Mouse (Mus musculus) cortical plate, adult 2 months (tissue): ENCODE data around the gene Gm21961. TPM values are rescaled to one million over a fixed set of nuclear protein-coding genes. Genes with fewer than 3 reads are reported as not detected.
"Not testable (repeated sequence)": the region's sequence is repeated elsewhere in the genome, so short reads cannot be mapped to it uniquely, and the experiment has no call there.

ENCODE experiments used
- H3K27ac ChIP-seq: fragments of 200-500 bp; 2 replicates; pipeline ENCODE4 v1.5.1; 2012; ENCODE audit warnings: low read length, control low read depth, inconsistent platforms; ENCODE audit not compliant: insufficient read depth
- H3K4me1 ChIP-seq: fragments of 200-500 bp; 2 replicates; pipeline ENCODE4 v1.6.1; 2011; ENCODE audit warnings: low read length; ENCODE audit not compliant: control insufficient read depth, insufficient read depth
- H3K4me3 ChIP-seq: fragments of 200-500 bp; 2 replicates; pipeline ENCODE4 v1.5.1; 2011; ENCODE audit warnings: mild to moderate bottlenecking, low read length, control low read depth; ENCODE audit not compliant: insufficient read depth
- CTCF ChIP-seq: fragments of 200-500 bp; IDR thresholded peaks from 2 replicates; pipeline ENCODE4 v1.5.1; 2011; ENCODE audit warnings: mild to moderate bottlenecking, control low read depth, low read length; ENCODE audit not compliant: insufficient read depth; ENCODE audit errors: extremely low read depth
- POLR2A ChIP-seq: fragments of 200-500 bp; IDR thresholded peaks from 2 replicates; pipeline ENCODE4 v1.6.1; 2011; ENCODE audit warnings: mild to moderate bottlenecking, low read length, control low read depth; ENCODE audit not compliant: insufficient read depth; ENCODE audit errors: extremely low read depth
- polyA plus RNA-seq: library from polyadenylated mRNA; depleted of rRNA; stranded (reverse); fragments of >200 nt; gene quantifications from 2 replicates; pipeline ENCODE4 v1.2.3, GENCODE M21; 2012; rRNA removed

Gm21961 gene
- polyA plus RNA-seq: not detected in 2 replicates

DNA sequence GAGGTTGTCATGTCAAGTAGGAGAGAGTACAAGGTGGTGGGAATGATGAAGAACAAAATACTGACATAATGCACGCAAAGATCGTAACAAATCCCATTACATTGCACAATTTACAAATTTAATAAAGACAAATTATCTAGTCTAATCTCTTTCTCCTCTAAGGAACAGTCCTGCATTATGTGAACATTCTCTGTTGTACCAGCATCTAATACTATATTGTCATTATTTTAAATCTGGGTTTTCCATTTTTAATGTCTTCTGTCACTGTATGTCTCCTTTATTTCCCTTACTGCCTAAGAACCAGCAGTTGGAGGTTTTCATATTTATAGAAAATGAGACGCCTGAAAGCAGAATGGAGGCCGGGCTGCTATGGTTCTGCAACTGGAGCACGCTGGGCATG lies at the start of gene Gm21961:
Gene Gm21961, minus strand, starts transcription at position 101 of the 400 bp plus-strand sequence.
- TF ChIP-seq CTCF: no peak
- no peak for TF ChIP-seq POLR2A
- Histone ChIP-seq H3K4me1 (no peaks in the 10 kb centered on the region), H3K4me3 (no peak within 1 kb of the TSS), H3K27ac (no peak within 1 kb of the TSS)

GRCm38 (mm10) chr15:65041999-65042398 lies 27.3 kb upstream of the Gm21961 start:
- H3K4me3 ChIP-seq: no peak overlapping the region
- no peak overlapping the region for H3K27ac ChIP-seq
- no peaks in the 10 kb centered on the region for H3K4me1 ChIP-seq
- TF ChIP-seq CTCF (no peak), POLR2A (no peak)

DNA sequence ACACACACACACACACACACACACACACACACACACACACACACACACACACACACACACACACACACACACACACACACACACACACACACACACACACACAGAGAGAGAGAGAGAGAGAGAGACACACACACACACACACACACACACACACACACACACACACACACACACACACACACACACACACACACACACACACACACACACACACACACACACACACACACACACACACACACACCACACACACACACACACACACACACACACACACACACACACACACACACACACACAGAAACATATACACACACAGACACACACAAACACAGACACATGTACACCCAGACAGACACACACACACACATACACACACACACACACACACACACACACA lies 24.5 kb upstream of the Gm21961 start:
- not testable (repeated sequence) for H3K4me3 ChIP-seq, H3K4me1 ChIP-seq

DNA sequence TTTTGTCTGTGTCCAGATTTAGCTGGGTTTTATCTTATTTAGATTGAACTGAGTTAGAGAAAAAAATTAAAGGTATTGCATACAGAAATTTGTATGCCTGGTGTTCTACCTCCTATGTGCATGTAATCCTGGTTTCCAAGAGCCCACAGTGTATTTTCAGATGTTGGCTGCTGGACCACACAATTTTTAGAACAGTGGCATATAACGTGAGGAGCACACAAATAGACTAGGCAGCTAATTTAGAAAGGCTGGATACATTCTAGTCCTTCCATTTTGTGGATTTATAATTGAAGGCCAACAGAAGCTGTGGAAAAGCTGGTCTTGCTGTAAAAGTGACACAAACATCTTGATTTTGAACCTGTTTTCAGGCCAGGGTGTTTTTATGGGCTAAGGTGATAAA lies 3.3 kb upstream of the Gm21961 start:
- H3K4me3 ChIP-seq: no peak overlapping the region
- H3K27ac ChIP-seq: no peak overlapping the region
- TF ChIP-seq POLR2A (no peak), CTCF (no peak)
- no peaks in the 10 kb centered on the region for H3K4me1 ChIP-seq

More for the DNA sequence above, 24.5 kb upstream of the Gm21961 start:
- H3K27ac ChIP-seq: not testable (repeated sequence)

GRCm38 (mm10) chr15:65006177-65006576 lies 8.5 kb downstream of the Gm21961 start:
- Histone ChIP-seq H3K27ac (no peak overlapping the region), H3K4me1 (no peaks in the 10 kb centered on the region), H3K4me3 (no peak overlapping the region)
- TF ChIP-seq POLR2A (no peak), CTCF (no peak)

- Histone ChIP-seq H3K4me3 (no peak overlapping the region), H3K27ac (no peak overlapping the region), H3K4me1 (no peaks in the 10 kb centered on the region)
- TF ChIP-seq POLR2A (no peak), CTCF (no peak)
Observed at GRCm38 (mm10) chr15:64994498-64994897, 20.2 kb downstream of the Gm21961 start.

DNA sequence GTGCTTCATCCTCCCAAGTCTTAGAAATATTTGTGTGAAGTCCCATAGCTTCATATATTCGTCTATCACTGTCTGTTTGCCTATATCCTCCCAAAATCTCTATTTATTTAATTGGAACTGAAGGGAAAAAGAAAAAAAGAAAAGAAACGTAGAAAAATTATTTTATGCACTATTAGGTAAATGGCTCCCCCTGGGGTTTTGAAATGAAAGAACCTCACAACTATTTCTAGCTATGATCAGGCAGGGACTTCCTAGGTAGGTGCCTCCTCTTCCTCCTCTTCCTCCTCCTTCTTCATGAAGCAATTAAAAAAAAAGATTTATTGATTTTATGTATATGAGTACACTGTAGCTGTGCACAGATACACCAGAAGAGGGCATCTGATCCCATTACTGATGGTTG lies 34.7 kb downstream of the Gm21961 start:
- Histone ChIP-seq H3K27ac (no peak overlapping the region), H3K4me1 (no peaks in the 10 kb centered on the region), H3K4me3 (no peak overlapping the region)
- no peak for TF ChIP-seq POLR2A

GRCm38 (mm10) chr15:64976044-64976805 lies 38.5 kb downstream of the Gm21961 start:
- H3K27ac ChIP-seq: no peak overlapping the region
- no peak for TF ChIP-seq POLR2A
- TF ChIP-seq CTCF: no peak
- no peak overlapping the region for H3K4me3 ChIP-seq
- H3K4me1 ChIP-seq: no peaks in the 10 kb centered on the region

Other genes starting within 250 kb of the Gm21961 start
- gene Gm21798, start 197.2 kb downstream of the Gm21961 start, polyA plus RNA-seq: not detected in 2 replicates